ENCODE assay signal across 21 mouse cellular contexts in the genomic region with DNA sequence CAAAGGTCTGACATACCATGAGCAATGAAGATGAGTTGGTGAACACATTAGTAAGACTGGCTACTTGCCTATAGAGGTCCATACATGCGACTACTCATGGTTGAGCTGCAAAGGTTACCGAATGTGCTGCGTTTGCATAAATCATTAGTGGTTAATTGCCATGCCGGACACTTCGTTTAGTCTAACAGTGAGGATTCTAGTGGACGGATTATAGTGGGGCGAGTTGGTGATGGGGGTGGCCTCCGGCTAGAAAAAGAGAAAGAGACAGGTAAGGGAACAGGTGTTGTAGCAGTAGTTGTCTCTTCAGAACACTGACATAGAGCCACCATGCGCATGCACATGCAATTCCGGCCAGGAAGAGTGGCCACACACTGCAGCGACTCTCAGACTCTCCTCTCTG. TPM values are rescaled to one million over a fixed set of nuclear protein-coding genes. Genes with fewer than 3 reads are reported as not detected.
"Had no signal": no experiment of that assay in that cellular context is flagged by ENCODE, and none has a peak within 500 bp of the region (broad histone marks: within the 10 kb centered on the region; RNA-seq: fewer than 3 reads in every experiment).

No protein-coding gene starts in this region.

- H3K9ac ChIP-seq: liver, embryonic 15.5 days; liver, postnatal 0 days; lung, embryonic 15.5 days; midbrain, embryonic 12.5 days; neural tube, embryonic 12.5 days; stomach, embryonic 15.5 days had no signal

- H3K4me3 ChIP-seq: liver, embryonic 15.5 days; lung, embryonic 15.5 days; megakaryocyte, embryonic 14.5 days; midbrain, embryonic 12.5 days; neural tube, embryonic 12.5 days; stomach, embryonic 15.5 days had no signal

- H3K27ac ChIP-seq: liver, embryonic 15.5 days; lung, embryonic 15.5 days; macrophage; midbrain, embryonic 12.5 days; neural tube, embryonic 12.5 days; stomach, embryonic 15.5 days; stomach, postnatal 0 days had no signal

- H3K4me1 ChIP-seq: liver, embryonic 15.5 days; lung, embryonic 15.5 days; midbrain, embryonic 12.5 days; stomach, embryonic 15.5 days had no signal

- DNase-seq: liver, postnatal 0 days; lung, adult 2 months; lung, postnatal 14 days; lung, postnatal 36 days; right cerebral cortex, postnatal 14 days; thymus, adult 2 months; thymus, postnatal 36 days had no signal

- H3K36me3 ChIP-seq: liver, embryonic 15.5 days; lung, embryonic 15.5 days; midbrain, embryonic 12.5 days; neural tube, embryonic 12.5 days; stomach, embryonic 15.5 days had no signal

- H3K27me3 ChIP-seq: liver, embryonic 15.5 days; lung, embryonic 15.5 days; midbrain, embryonic 12.5 days; neural tube, embryonic 12.5 days; stomach, embryonic 15.5 days had no signal

- H3K9me3 ChIP-seq: liver, embryonic 15.5 days; lung, embryonic 15.5 days; megakaryocyte, embryonic 14.5 days; midbrain, embryonic 12.5 days; neural tube, embryonic 12.5 days; stomach, embryonic 15.5 days had no signal

- H3K4me2 ChIP-seq: liver, embryonic 15.5 days; lung, embryonic 15.5 days; midbrain, embryonic 12.5 days; neural tube, embryonic 12.5 days; stomach, embryonic 15.5 days had no signal

- ATAC-seq: liver, postnatal 0 days; lung, postnatal 0 days; midbrain, embryonic 16.5 days had no signal

RNA-seq across cellular contexts. Expression of a gene that starts 12.4 kb away (rescaled TPM):
- total RNA-seq: megakaryocyte progenitor cell, adult 5-6 weeks; monocyte, adult 5-6 weeks; neutrophil, adult 5-6 weeks had no signal
- polyA plus RNA-seq: liver, embryonic 15.5 days; liver, postnatal 0 days; lung, adult 2 months; lung, embryonic 15.5 days; lung, postnatal 0 days; macrophage; midbrain, embryonic 12.5 days; neural tube, embryonic 12.5 days; spleen, adult 2 months; stomach, embryonic 15.5 days; stomach, postnatal 0 days; thymus, adult 2 months had no signal
